Mouse (Mus musculus) splenic B cell, adult 2 months (primary cell): Measurements from ENCODE around the gene Rad23a.

Experiments
- DNase-seq: peaks from one replicate; pipeline ENCODE4 v3.0.0-alpha.2; 2011; ENCODE audit warnings: low read depth, low spot score
- H3K27me3 ChIP-seq: 2 replicates; pipeline ENCODE4 v1.6.1; 2012; ENCODE audit warnings: mild to moderate bottlenecking, low read length, moderate library complexity, mixed read lengths; ENCODE audit not compliant: control insufficient read depth, poor library complexity, insufficient read depth, severe bottlenecking
- H3K36me3 ChIP-seq: 2 replicates; pipeline ENCODE4 v1.6.1; 2012; ENCODE audit warnings: mild to moderate bottlenecking, low read length, moderate library complexity, mixed read lengths; ENCODE audit not compliant: control insufficient read depth, poor library complexity, insufficient read depth, severe bottlenecking

Gene Rad23a

DNA sequence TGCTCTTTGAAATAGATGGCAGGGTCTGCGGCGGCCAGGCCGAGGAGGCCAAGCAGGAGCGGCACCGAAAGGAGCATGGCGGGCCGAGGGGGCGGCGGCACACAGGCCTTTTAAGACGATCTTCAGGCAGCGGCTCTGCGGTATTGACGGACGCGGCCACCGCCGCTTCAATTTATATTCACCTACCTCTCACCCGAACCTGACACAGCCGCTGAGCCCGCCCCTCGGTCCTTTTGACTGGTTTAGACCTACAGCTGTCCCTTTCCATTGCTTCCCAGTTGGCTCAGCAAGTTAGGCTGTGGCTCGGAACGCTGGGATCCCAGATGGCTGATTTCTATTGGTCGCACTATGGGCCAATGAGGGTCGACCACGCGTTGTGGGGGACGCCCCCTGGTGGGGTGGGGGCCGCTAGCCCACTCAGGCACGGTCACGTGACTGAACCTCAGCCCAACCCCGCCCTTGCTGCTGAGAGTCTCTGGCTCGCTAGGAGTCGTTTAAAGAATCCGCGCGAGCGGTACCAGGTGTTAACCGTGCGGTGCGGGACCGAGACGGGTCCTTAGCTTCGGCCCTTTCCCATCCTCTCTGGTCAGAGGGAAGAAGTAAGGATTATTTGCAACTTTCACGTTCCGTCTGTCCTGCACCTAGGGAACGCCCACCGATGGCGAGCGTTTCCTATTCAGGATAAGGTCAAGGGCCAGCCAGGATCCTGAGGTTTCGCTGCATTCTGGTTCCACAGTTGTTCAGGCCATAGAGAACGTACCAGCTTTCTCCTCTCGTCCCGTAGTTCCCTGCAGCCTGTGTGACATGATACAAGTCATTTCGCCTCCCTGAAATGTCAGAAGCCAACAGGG, 6.5 kb upstream of the Rad23a start, which contains the start of gene Calr:
Gene Calr (minus strand): TSS at position 213 of the 851 bp plus-strand sequence.
- Histone ChIP-seq H3K27me3 (no peaks in the 10 kb centered on the region), H3K36me3 (peaks cover 25% of the 10 kb centered on the region)
- DNase-seq: peak; percentile 100

DNA sequence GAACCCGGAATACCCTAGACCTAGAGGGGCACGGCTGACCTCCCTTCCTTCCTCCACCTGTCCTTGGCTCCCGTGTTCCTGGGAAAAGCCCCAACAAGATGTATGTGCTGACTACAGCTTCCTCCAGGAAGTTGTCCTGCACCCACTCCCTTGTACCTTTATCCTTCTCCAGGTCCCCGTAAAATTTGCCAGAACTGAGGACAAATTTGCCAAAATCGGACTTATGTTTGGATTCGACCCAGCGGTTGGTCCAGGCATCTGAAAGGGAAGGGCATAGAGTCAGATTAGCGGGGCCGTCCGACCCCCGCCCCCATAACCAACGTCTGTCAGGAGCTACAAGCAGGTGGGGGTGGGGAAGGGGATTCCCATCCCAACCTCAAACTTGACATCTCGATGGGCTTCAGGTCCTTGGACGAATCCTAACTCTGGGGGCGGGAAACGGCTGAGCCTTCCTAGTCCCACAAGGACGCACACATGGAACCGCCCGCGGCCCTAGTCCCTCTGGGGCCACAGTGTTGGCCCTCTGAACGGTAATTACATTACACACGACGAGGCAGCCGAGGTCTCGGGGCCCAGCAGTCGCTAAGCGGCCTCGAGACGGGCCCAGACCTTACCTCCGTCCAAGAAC, 5.7 kb upstream of the Rad23a start:
- DNase-seq: no peak
- no peaks in the 10 kb centered on the region for H3K27me3 ChIP-seq
- peaks cover 28% of the 10 kb centered on the region for H3K36me3 ChIP-seq

DNA sequence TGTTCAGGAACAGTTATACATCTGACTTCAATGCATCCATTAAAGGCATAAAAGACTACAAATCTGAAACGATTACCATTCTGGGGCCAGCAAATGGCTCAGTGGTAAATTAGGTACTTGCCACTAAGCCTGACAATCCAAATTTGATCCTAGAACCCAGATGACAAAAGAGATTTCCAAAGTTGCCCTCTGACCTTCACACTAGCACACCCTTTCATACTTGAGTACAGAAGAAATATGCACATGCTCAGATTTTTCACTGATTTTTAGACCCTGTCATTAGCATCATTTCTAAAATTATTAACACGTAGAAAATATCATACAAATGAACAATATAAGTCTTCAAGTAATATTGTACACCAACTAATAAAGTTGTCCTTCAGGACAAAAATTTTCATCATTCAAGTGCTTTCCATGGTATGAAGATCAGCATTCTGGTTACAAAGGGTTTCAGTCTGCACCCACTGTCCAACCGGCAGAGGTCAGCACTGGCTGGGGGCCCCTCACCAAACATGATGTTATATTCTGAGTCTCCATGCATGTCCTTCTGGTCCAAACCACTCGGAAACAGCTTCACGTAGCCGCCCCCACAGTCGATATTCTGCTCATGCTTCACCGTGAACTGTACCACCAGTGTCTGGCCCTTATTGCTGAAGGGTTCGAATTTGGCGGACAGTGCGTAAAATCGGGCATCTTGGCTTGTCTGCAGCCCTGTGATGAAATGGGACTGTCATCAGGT, 5.1 kb upstream of the Rad23a start:
- Histone ChIP-seq H3K27me3 (no peaks in the 10 kb centered on the region), H3K36me3 (peaks cover 28% of the 10 kb centered on the region)
- peak; percentile 48 for DNase-seq

DNA sequence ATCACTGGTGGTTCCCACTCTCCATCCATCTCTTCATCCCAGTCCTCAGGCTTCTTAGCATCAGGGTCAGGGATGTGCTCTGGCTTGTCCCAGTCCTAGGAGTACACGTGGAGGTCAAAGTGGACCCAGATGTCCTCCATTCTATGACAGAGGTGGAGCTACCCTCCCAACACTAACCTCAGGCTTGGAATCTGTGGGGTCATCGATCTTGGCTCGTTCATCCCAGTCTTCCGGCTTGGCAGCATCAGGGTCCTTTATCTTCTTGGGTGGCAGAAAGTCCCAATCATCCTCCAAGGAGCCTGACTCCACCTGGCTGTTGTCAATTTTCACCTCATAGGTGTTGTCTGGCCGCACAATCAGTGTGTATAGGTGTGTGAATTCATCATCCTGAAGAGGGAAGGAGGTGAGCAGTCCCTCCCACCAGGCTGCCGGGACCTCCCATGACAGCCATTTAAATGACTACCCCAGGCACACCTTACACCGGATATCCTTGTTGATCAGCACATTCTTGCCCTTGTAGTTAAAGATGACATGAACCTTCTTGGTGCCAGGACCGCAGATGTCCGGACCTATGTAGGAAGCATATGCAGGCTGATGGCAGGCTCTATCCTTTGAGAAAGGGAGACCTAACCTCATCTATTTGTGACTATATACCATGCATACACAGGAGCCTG, 4.1 kb upstream of the Rad23a start:
- H3K27me3 ChIP-seq: no peaks in the 10 kb centered on the region
- H3K36me3 ChIP-seq: peaks cover 28% of the 10 kb centered on the region
- DNase-seq: no peak

- no peak for DNase-seq
- Histone ChIP-seq H3K36me3 (peaks cover 33% of the 10 kb centered on the region), H3K27me3 (no peaks in the 10 kb centered on the region)
Measured at GRCm38 (mm10) chr8:84841514-84841913, 1.0 kb upstream of the Rad23a start.

- no peaks in the 10 kb centered on the region for H3K27me3 ChIP-seq
- DNase-seq: no peak
- H3K36me3 ChIP-seq: peaks cover 38% of the 10 kb centered on the region
Measured at GRCm38 (mm10) chr8:84839875-84840247, 604 bp downstream of the Rad23a start.

GRCm38 (mm10) chr8:84839411-84839810, 1.1 kb downstream of the Rad23a start:
- no peaks in the 10 kb centered on the region for H3K27me3 ChIP-seq
- H3K36me3 ChIP-seq: peaks cover 35% of the 10 kb centered on the region
- no peak for DNase-seq

GRCm38 (mm10) chr8:84838513-84838912, 2.0 kb downstream of the Rad23a start:
- Histone ChIP-seq H3K27me3 (no peaks in the 10 kb centered on the region), H3K36me3 (peaks cover 29% of the 10 kb centered on the region)
- no peak for DNase-seq

GRCm38 (mm10) chr8:84837912-84838470, 2.5 kb downstream of the Rad23a start:
- Histone ChIP-seq H3K27me3 (no peaks in the 10 kb centered on the region), H3K36me3 (peaks cover 24% of the 10 kb centered on the region)
- DNase-seq: no peak

DNA sequence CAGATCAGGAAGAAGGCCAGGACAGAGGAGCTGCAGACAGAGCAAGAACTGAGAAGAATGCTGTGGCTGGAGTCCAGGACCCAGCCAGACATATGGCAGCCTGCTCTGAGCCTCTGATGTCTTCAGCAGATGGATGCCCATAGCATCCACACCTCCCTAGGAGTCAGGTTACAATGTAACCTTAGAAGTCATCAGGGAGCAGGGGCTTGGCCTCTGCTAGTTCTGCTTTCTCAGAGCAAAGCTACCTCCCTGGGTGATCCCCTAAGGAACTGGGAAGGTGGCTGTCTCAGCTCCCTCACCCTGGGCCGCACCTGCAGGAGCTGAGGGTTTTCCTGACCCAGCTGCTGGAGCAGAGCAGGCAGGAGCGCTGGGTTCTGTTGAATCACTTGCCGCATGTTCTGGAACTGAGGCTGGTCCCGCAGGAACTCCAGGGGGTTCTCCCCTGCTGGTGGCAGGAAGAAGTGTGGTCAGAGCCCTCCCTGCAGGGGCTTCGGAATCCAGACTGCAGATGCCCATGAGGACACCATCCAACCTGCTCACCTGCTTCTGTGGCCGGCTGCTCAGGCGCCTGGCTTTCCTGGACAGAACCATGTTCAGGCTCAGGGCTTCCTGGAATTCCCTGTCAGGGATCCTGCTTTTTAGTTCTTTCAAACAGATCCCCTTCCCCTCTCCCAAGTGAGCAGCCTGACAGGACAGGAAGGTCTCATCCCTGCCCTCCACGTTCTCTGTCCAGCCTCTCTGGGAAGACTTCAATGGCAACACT, 3.1 kb downstream of the Rad23a start:
- DNase-seq: no peak
- peaks cover 18% of the 10 kb centered on the region for H3K36me3 ChIP-seq
- H3K27me3 ChIP-seq: no peaks in the 10 kb centered on the region

DNA sequence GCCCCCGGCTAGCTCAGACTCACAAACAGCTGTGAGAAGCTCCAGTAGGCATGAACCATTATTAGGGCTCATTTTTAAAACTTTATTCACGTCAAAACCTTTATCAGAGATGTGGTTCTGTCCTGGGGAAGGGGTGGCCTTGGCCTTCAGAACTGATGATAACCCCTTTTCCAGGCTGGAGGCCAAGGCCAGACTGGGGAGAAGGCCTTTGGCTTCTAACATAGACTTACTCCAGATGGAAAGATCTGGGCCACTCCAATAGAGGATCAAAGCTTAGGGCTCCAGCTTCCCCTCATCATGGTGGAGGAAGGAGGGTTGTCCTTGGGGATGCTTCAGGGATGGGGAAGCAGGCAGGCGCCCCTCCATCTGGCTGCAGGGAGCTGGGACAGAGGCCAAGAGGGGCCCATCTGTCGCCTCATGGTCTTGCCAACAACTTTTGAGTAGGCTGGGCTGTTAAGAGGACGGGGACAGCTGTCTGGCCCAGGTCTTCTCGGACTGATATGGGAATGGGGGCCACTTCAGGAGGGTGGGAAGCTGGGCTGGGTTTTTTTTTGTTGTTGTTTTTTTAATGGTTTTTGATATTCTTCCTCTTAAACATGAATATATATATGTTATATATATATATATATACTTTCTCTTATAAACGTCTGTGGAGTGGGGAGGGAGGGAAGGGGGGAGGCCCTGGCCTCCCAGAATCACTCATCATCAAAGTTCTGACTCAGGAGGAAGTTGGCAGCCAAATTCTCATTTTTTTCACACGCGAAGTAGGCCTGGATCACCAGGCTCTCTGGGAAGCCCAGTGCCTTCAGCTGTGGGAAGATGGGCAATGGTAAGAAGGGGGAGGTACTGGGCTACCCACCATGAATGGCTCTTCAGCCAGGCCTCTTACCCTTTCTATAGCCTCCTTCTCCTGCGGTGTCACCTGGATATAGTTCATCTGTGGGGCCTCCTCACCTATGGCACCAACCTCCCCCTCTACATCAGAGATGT, 5.3 kb downstream of the Rad23a start:
- H3K36me3 ChIP-seq: peaks cover 13% of the 10 kb centered on the region
- DNase-seq: no peak
- no peaks in the 10 kb centered on the region for H3K27me3 ChIP-seq

DNA sequence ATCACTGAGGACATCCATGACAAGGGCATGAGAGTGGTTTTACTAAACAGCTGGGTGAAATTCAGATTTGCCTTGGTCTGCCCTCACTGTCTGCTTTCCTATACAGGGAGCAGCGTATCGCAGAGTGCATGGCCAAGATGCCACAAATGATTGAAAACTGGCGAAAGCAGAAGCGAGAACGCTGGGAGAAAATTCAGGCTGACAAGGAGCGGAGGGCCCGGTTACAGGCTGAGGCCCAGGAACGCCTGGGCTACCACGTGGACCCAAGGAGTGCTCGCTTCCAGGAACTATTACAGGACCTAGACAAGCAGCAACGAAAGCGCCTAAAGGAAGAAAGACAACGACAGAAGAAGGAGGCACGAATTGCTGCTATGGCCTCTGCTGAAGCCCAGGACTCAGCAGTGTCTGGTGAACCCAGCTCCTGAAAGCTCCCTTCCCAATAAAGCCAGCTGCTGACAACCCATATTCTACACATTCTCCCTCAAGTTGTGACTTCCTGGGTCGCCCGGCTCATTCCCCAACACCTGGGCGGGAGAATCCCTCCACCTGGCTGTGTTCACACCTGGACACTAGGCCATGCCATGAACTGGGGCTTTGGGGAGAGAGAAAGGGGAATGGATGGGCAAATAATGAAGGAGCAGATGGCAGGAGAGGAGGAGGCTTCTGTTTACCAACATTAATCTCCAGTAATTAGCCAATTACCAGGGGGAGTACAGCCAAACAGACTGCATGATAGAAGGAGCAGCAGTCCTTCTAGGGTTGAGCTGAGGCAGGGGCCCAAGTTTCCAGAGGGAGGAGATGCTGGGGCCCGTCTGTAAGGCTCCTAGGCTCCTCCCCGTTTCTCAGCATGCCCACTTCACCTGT, 6.2 kb downstream of the Rad23a start:
- H3K36me3 ChIP-seq: peaks cover 13% of the 10 kb centered on the region
- DNase-seq: no peak

More for the DNA sequence above, 6.2 kb downstream of the Rad23a start:
- no peaks in the 10 kb centered on the region for H3K27me3 ChIP-seq
